Mouse (Mus musculus) cerebral cortex, adult 2 months (tissue): Measurements from ENCODE around the gene Vpreb1.

Experiments
- WGBS: fragments of 180-500 bp; shearing (Covaris S2); methylation state at CpG from one replicate; pipeline ENCODE4 v1.1.7; 2018; 5-methylcytosine and 5-hydroxymethylcytosine counted together

The Vpreb1 gene

GRCm38 (mm10) chr16:16855541-16855940, 15.1 kb downstream of the Vpreb1 start:
- 88% methylated on average over 1 of the region's 1 CpGs for WGBS

- 23% methylated on average over 6 of the region's 6 CpGs for WGBS
Observed at GRCm38 (mm10) chr16:16854836-16855235, 15.8 kb downstream of the Vpreb1 start.

GRCm38 (mm10) chr16:16852411-16852810, 18.2 kb downstream of the Vpreb1 start:
- 87% methylated on average over 3 of the region's 3 CpGs for WGBS

DNA sequence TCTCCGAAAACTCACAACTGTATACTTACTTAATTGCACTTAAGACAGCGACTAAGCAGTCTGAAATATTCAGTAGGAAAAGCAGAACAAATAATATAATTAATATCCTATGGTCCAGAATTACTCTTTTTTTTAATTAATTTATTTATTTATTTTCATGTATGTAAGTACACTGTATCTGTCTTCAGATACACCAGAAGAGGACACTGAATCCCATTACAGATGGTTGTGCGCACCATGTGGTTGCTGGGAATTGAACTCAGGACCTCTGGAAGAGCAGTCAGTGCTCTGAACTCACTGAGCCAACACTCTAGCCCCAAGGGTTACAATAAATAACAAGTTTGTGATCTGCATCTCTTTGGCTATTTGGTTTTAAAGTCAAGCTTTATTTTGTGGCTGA, 41.0 kb downstream of the Vpreb1 start:
- WGBS = 86% methylated on average over 3 of the region's 3 CpGs

DNA sequence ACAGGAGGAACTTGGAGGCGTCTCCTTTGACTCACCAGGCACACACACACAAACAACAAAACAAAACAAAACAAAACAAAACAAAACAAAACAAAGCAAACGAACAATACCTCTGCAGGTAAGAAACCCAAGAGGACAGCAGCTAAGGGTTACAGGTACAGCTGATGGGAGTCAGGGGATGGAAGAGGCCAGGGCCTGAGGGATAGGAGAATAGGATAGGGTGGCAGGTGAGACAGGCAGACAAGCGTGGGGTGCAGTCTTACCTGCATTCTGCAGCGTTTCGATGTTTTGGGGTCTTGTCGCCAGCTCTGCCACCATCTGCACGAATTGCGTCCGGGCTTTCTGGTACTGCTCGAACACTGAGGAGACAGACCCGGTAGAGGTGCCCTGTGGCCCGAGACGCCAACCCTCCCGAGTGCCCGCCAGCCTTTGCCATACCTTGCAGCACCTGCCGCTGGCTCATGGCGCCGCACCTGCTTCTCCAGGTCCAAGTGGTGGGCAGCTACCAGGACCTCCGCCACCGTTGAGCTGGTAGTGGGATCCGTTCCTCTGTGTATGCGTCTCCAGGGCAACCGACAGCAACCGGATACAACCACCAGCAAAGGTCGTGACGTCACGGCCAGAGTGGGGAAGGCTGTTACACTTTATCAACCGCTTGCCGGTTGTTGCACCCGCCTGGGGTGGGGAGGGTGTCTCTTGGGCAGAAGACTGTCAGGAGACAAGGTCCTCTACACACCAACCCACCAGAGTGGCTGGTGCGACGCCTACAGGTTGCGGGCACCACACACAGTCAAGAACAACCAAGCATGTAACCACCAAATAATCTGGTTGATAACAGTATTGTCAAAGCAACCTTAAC, 41.7 kb downstream of the Vpreb1 start, which contains the start of gene Spag6l:
TSS of gene Spag6l (minus strand) at position 700 of the 859 bp plus-strand sequence.
- 5% methylated on average over 33 of the region's 33 CpGs for WGBS

DNA sequence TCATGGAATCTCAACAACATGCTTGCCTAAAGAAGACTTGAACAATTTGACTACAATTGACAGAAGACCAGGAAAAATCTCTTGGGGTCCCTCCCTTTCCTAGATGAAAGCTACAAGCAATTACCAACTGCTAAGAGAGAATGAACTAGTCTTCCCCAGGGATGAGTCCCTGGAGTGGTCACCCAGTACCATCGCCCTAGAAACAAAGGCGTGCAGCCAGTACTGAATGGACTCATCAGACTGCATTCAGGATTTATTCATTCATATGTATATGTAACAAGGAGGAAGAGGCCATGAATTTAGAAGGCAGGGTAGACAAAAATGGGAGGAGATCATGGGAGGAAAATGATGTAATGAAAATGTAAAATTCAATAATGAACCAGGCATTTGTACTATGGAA, 44.4 kb downstream of the Vpreb1 start:
- 82% methylated on average over 2 of the region's 2 CpGs for WGBS

- 57% methylated on average over 5 of the region's 5 CpGs for WGBS
Observed at GRCm38 (mm10) chr16:16825476-16825875, 45.2 kb downstream of the Vpreb1 start.
